Mouse (Mus musculus) gastrocnemius, postnatal 4 days (tissue): Measurements from ENCODE around the gene Plce1. TPM values are rescaled to one million over a fixed set of nuclear protein-coding genes. Genes with fewer than 3 reads are reported as not detected.
A peak's percentile ranks its signal among the peaks of the same experiment; 100 is the strongest.

ENCODE experiments used
- DNase-seq, 2 experiments: peaks; one replicate each; pipeline ENCODE4 v3.0.0; 2021 to 2022; ENCODE audit warnings: low spot score in 2 of 2, mixed read lengths in 2 of 2
- total RNA-seq, 2 experiments: library from RNA; stranded (reverse); gene quantifications; 2 replicates each; pipeline ENCODE4 v1.2.3; 2021

Plce1 gene
- total RNA-seq, 2 experiments from 2014 or later, result 53.1 to 56.9 TPM

- no peak for DNase-seq
Observed at GRCm38 (mm10) chr19:38706449-38706848, 225.5 kb downstream of the Plce1 start.

- peak in 1 of 2 experiments; percentile 22 for DNase-seq
Observed at GRCm38 (mm10) chr19:38709376-38709775, 228.5 kb downstream of the Plce1 start.

- no peak for DNase-seq
Observed at GRCm38 (mm10) chr19:38721808-38722207, 240.9 kb downstream of the Plce1 start.

- DNase-seq, result no peak
Observed at GRCm38 (mm10) chr19:38722982-38723381, 242.1 kb downstream of the Plce1 start.

- DNase-seq, result no peak
Observed at GRCm38 (mm10) chr19:38723969-38724368, 243.1 kb downstream of the Plce1 start.

- DNase-seq, result no peak
Observed at GRCm38 (mm10) chr19:38728842-38729241, 247.9 kb downstream of the Plce1 start.

- no peak for DNase-seq
Observed at GRCm38 (mm10) chr19:38729264-38729663, 248.4 kb downstream of the Plce1 start.

- DNase-seq, result no peak
Observed at GRCm38 (mm10) chr19:38744546-38744945, 263.6 kb downstream of the Plce1 start.

- no peak for DNase-seq
Observed at GRCm38 (mm10) chr19:38745810-38746491, 265.0 kb downstream of the Plce1 start.

- no peak for DNase-seq
Observed at GRCm38 (mm10) chr19:38746492-38747014, 265.6 kb downstream of the Plce1 start.

- no peak for DNase-seq
Observed at GRCm38 (mm10) chr19:38750192-38750591, 269.3 kb downstream of the Plce1 start.

- DNase-seq, result no peak
Observed at GRCm38 (mm10) chr19:38757161-38757560, 276.3 kb downstream of the Plce1 start.

GRCm38 (mm10) chr19:38758056-38758455 lies 277.1 kb downstream of the Plce1 start:
- DNase-seq, result no peak

GRCm38 (mm10) chr19:38758685-38759472 lies 278.0 kb downstream of the Plce1 start:
- peak in 1 of 2 experiments; percentile 47 for DNase-seq

GRCm38 (mm10) chr19:38760441-38760840 lies 279.5 kb downstream of the Plce1 start:
- no peak for DNase-seq

GRCm38 (mm10) chr19:38766306-38766705 lies 285.4 kb downstream of the Plce1 start:
- DNase-seq, result no peak

- peak in 1 of 2 experiments; percentile 59 for DNase-seq
Observed at GRCm38 (mm10) chr19:38775548-38775947, 294.6 kb downstream of the Plce1 start.

GRCm38 (mm10) chr19:38778805-38779204 lies 297.9 kb downstream of the Plce1 start:
- DNase-seq, result no peak

- DNase-seq, result no peak
Observed at GRCm38 (mm10) chr19:38783542-38783941, 302.6 kb downstream of the Plce1 start.

GRCm38 (mm10) chr19:38787756-38788155 lies 306.8 kb downstream of the Plce1 start:
- no peak for DNase-seq

GRCm38 (mm10) chr19:38793563-38794045 lies 312.7 kb downstream of the Plce1 start:
- DNase-seq, result no peak

GRCm38 (mm10) chr19:38796546-38796945 lies 315.6 kb downstream of the Plce1 start:
- DNase-seq, result no peak
